Mouse (Mus musculus) retina, adult 2 months (tissue): ENCODE data around the gene Ntng2.

Experiments
- DNase-seq: peaks from one replicate; pipeline ENCODE4 v3.0.0-alpha.2; 2012; ENCODE audit warnings: low read depth, low spot score

Gene Ntng2

GRCm38 (mm10) chr2:29191216-29192215, 61.3 kb downstream of the Ntng2 start:
- DNase-seq, result no peak

- DNase-seq, result no peak
These were observed 62.4 kb downstream of the Ntng2 start for GRCm38 (mm10) chr2:29190392-29190791.

GRCm38 (mm10) chr2:29186209-29186608, 66.6 kb downstream of the Ntng2 start:
- DNase-seq, result no peak

GRCm38 (mm10) chr2:29183266-29183924, 69.4 kb downstream of the Ntng2 start:
- DNase-seq, result no peak

- no peak for DNase-seq
These were observed 71.7 kb downstream of the Ntng2 start for GRCm38 (mm10) chr2:29181111-29181510.

- DNase-seq, result no peak
These were observed 73.0 kb downstream of the Ntng2 start for GRCm38 (mm10) chr2:29179810-29180209.

- DNase-seq, result no peak
These were observed 77.9 kb downstream of the Ntng2 start for GRCm38 (mm10) chr2:29174887-29175286.

GRCm38 (mm10) chr2:29168067-29168466, 84.7 kb downstream of the Ntng2 start:
- DNase-seq, result no peak

GRCm38 (mm10) chr2:29151941-29152340, 100.9 kb downstream of the Ntng2 start:
- no peak for DNase-seq
